Mouse (Mus musculus): Measurements from ENCODE around the gene Susd2. TPM values are rescaled to one million over a fixed set of nuclear protein-coding genes. Genes with fewer than 3 reads are reported as not detected.

The Susd2 gene
- polyA plus RNA-seq, 1 experiment from 2014 or later = 3.8 TPM

DNA sequence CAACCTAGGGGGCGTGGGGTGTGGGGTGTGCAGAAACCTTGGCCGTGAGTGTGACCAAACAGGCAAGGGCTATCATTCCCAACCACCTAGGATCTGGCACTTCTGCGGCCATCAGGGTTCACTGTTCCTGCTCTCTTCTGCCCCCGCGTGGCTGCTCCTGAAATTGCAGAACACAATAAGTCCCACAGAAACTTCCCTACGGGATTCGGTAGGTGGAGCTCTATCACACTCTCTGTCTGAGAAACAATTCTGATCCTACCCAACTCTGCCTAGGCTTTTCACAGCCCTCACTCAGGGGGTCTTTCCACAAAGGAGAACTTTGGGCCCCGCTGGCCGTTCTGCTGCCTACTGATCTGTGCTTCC, 8.1 kb downstream of the Susd2 start:
- Histone ChIP-seq H3K9ac (no peak overlapping the region), H3K4me3 (no peak overlapping the region), H3K4me2 (no peak overlapping the region), H3K9me3 (no peaks in the 10 kb centered on the region), H3K27me3 (no peaks in the 10 kb centered on the region), H3K36me3 (no peaks in the 10 kb centered on the region), H3K4me1 (replicated peaks) (peaks cover 9% of the 10 kb centered on the region), H3K27ac (no peak overlapping the region)
- no peak for ATAC-seq (ENCODE audit: low FRiP score)
- 4% methylated on average over 9 of the region's 9 CpGs for WGBS

DNA sequence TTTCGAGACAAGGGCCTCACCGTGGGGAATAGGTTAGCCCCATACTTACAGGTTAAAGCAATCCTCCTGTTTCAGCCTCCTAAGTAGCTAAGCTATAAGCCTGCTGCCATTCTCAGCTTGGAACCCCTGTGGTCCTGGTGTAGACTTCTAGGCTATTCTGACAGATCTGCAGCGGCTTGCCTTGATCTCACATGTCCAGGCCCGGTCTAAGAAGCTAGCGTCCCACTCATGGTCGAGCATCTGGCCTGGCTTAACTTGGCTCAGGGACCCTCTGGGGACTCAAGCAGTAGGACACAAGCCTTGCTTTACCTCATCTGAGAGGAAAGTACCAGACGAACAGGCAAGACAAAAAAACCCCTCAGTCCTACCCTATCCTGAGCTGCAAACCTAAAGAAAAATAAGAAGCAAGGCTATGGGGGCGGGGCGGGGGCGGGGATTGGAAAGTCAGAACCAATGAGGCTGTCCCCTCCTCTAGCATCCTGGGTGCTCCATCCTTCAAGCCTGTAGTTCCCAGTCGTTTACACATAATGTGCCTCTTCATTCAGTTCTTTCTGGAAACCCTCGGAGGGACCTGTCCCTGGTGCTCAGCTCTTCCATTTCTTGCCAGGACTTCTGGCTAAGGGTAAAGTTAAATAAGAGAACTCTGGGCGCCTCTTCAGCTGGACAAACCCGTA, 8.7 kb downstream of the Susd2 start:
- H3K9me3 ChIP-seq = no peaks in the 10 kb centered on the region
- no peaks in the 10 kb centered on the region for H3K36me3 ChIP-seq
- no peak overlapping the region for H3K9ac ChIP-seq
- H3K27ac ChIP-seq = no peak overlapping the region
- ATAC-seq (ENCODE audit: low FRiP score) = no peak
- no peak overlapping the region for H3K4me3 ChIP-seq
- no peaks in the 10 kb centered on the region for H3K27me3 ChIP-seq
- no peak overlapping the region for H3K4me2 ChIP-seq
- peaks cover 9% of the 10 kb centered on the region for H3K4me1 ChIP-seq (replicated peaks)
- WGBS = 74% methylated on average over 14 of the region's 14 CpGs

DNA sequence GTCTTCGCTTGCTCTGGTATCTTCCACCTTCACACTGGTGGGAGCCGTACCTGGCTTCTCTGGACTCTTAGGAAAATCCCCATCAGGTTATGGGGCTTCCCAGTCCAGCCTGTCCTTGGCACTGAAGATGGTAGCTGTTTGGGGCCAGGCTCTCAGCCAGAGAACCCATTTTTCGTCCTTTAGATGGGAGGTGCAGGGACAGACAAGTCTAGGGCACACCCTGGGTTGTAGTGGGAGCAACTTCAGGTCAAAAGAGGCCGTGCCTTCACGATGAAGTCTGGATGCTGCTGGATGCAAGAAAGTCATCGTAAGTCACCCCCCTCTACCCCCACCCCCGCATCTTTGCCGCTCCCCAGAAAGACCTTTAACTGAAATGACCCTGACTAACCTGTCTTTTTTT, 9.2 kb downstream of the Susd2 start:
- peaks cover 9% of the 10 kb centered on the region for H3K4me1 ChIP-seq (replicated peaks)
- no peaks in the 10 kb centered on the region for H3K36me3 ChIP-seq
- no peak overlapping the region for H3K27ac ChIP-seq
- H3K27me3 ChIP-seq = no peaks in the 10 kb centered on the region
- 92% methylated on average over 8 of the region's 8 CpGs for WGBS
- H3K9me3 ChIP-seq = no peaks in the 10 kb centered on the region
- H3K4me2 ChIP-seq = no peak overlapping the region
- ATAC-seq (ENCODE audit: low FRiP score) = no peak
- H3K9ac ChIP-seq = no peak overlapping the region
- no peak overlapping the region for H3K4me3 ChIP-seq

DNA sequence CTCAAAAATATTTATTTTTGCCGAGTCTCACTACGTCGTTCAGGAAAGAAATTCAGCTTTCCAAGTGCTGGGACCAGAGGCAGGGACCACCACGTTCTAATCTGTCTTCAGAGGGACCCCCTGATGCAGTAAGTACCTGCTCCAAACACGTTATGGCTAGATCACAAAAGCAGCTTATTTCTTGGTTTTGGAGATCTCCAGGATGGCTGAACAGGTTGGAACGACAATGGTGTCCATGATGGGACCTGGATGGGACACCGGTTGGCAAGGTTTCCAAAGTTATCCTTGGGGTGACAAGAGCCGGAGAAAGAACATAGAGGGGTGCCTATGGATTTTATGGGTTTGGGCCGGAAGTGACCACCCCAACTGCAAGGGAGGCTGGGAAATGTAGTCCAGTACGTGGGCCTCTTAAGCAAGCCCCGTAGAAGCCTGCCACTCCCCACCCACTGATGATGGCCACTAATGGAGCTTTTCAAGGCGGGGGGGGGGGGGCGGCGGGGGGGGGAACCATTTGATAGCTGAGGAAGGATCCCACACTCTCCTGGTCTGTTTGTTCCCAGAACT, 10.2 kb downstream of the Susd2 start:
- ATAC-seq (ENCODE audit: low FRiP score) = no peak
- Histone ChIP-seq H3K4me3 (no peak overlapping the region), H3K9ac (no peak overlapping the region), H3K4me1 (replicated peaks) (peaks cover 9% of the 10 kb centered on the region), H3K9me3 (no peaks in the 10 kb centered on the region), H3K4me2 (no peak overlapping the region), H3K36me3 (no peaks in the 10 kb centered on the region), H3K27ac (no peak overlapping the region), H3K27me3 (no peaks in the 10 kb centered on the region)
- WGBS = 80% methylated on average over 14 of the region's 14 CpGs

DNA sequence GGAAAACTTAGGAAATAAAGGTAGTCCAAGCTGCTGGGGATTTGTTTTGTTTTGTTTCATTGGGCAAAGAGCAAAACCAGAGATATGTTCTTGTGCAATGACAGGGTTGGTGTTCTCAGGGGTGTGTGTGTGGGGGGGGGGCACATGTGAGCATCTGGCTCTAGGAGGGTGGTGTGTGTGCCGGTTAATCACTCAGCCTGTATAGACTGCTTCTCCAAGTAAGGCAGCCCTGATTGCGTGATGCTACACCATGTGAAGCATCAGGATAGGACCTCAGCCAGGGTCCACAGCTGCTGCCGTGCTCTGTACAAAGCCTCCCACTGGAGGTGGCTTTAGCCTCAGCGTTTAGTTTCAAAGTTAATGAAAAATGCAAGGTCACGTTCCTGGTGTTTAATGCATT, 10.8 kb downstream of the Susd2 start:
- H3K36me3 ChIP-seq = no peaks in the 10 kb centered on the region
- no peak overlapping the region for H3K4me2 ChIP-seq
- no peak overlapping the region for H3K9ac ChIP-seq
- no peaks in the 10 kb centered on the region for H3K27me3 ChIP-seq
- H3K4me3 ChIP-seq = no peak overlapping the region
- no peak for ATAC-seq (ENCODE audit: low FRiP score)
- WGBS = 67% methylated on average over 5 of the region's 5 CpGs
- peaks cover 9% of the 10 kb centered on the region for H3K4me1 ChIP-seq (replicated peaks)
- H3K27ac ChIP-seq = no peak overlapping the region
- no peaks in the 10 kb centered on the region for H3K9me3 ChIP-seq

DNA sequence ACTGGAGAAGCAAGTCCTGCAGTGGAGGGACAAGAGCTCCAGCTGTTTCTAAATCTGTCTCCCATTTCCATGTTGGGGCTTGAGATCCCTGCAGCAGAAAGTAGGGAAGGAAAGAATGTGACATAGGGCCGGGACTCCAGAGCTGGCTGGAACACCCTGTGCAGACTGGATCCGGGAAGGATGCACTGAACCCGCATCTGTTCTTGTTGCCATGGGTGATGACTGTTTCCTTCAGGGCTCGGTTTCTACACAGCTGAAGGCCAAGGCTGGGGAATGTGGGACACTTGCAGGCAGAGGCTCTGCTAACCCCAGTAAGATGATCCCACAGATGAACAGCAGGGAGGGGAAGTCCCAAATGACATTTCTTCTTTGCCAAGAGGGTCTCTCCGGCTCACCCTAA, 11.2 kb downstream of the Susd2 start:
- H3K4me1 ChIP-seq (replicated peaks) = peaks cover 9% of the 10 kb centered on the region
- H3K36me3 ChIP-seq = no peaks in the 10 kb centered on the region
- 48% methylated on average over 5 of the region's 5 CpGs for WGBS
- H3K4me3 ChIP-seq = no peak overlapping the region
- H3K27me3 ChIP-seq = no peaks in the 10 kb centered on the region
- no peak overlapping the region for H3K4me2 ChIP-seq
- H3K27ac ChIP-seq = no peak overlapping the region
- no peaks in the 10 kb centered on the region for H3K9me3 ChIP-seq
- ATAC-seq (ENCODE audit: low FRiP score) = no peak
- no peak overlapping the region for H3K9ac ChIP-seq

DNA sequence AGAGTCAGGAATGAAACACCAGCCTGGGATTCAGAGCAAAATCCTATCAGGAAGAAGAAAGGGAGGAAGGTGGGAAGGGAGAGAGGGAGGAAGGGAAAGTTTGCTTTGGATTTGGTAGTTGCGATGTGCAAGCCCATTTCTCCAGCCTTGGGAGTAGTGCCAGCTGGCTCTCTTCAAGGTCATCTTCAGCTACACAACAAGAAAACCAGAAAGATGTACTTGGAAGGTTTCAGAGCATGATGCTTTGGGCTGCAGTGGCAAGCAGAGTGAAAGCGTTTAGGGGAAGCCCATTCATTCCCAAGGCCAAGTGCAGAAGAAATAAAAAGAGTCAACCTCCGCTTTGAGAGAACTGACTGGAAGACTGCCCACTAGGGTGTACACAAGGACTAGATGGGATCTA, 16.3 kb downstream of the Susd2 start:
- no peaks in the 10 kb centered on the region for H3K27me3 ChIP-seq
- no peak overlapping the region for H3K9ac ChIP-seq
- no peaks in the 10 kb centered on the region for H3K9me3 ChIP-seq
- H3K36me3 ChIP-seq = no peaks in the 10 kb centered on the region
- H3K4me3 ChIP-seq = no peak overlapping the region
- no peak overlapping the region for H3K4me2 ChIP-seq
- no peaks in the 10 kb centered on the region for H3K4me1 ChIP-seq (replicated peaks)
- no peak for ATAC-seq (ENCODE audit: low FRiP score)
- WGBS = 84% methylated on average over 3 of the region's 3 CpGs
- no peak overlapping the region for H3K27ac ChIP-seq

DNA sequence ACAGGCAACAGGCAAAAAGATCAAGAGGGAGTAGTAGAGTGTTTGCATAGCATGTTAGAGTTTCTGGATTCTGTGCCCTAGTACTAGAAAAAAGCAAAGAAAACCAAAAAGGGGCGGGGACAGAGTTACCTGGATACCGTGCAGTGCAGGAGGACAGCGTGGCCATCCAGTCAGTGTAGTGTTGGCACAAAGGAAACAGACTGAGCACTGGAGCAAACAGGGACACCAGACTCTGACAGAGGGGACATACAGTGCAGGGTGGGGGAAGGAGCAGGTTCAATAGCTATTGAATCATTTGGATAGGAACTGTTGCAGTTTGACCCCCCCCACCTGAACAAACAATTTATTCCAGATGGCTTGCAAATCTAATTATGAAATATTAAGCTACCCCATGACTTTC, 16.8 kb downstream of the Susd2 start:
- H3K27ac ChIP-seq = no peak overlapping the region
- no peak overlapping the region for H3K4me3 ChIP-seq
- no peak overlapping the region for H3K4me2 ChIP-seq
- no peaks in the 10 kb centered on the region; the same call in 1 of the 2 replicates for H3K9me3 ChIP-seq
- no peaks in the 10 kb centered on the region for H3K36me3 ChIP-seq
- H3K27me3 ChIP-seq = no peaks in the 10 kb centered on the region
- H3K4me1 ChIP-seq (replicated peaks) = no peaks in the 10 kb centered on the region
- no peak overlapping the region for H3K9ac ChIP-seq
- 72% methylated on average over 3 of the region's 3 CpGs for WGBS
- no peak for ATAC-seq (ENCODE audit: low FRiP score)

DNA sequence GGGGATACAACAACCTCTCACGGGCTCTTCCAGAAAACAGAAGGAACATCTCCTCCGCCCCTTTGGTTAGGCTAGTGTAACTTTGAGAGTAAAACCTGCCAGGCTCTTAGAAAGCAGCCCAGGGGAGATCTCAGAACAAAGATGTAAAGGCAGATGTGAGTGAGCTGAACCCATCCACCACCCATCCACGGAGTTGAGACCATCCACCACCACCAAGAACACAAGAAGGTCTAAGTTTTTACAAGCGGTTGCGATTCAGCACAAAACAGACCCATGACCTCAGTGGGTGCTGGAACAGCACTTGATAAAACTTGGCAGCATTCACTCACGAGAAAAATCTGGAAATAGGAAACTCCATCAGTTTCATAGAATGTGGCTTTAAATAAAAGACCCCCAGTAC, 17.9 kb downstream of the Susd2 start:
- Histone ChIP-seq H3K4me2 (no peak overlapping the region), H3K9ac (no peak overlapping the region), H3K27me3 (no peaks in the 10 kb centered on the region), H3K4me1 (replicated peaks) (no peaks in the 10 kb centered on the region), H3K4me3 (no peak overlapping the region), H3K9me3 (no peaks in the 10 kb centered on the region; the same call in 1 of the 2 replicates), H3K27ac (no peak overlapping the region), H3K36me3 (no peaks in the 10 kb centered on the region)
- ATAC-seq (ENCODE audit: low FRiP score) = no peak
- 68% methylated on average over 6 of the region's 6 CpGs for WGBS

DNA sequence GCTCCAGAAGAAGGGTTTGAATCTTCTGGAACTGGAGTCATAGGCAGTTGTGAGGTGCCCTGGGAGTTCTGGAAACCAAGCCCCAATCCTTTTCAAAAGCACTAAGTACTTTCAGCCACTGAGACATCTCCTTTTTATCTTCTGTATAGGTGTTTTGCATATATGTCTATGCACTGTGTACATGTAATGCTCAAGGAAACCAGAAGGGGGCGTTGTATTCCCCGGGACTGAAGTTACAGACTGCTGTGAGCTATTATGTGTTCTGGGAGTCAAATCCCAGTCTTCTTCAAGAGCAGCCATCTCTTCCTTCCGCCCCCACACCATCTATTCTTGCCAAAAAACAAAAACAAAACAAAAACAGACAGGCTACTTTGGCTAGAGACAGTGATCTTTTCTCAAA, 23.0 kb downstream of the Susd2 start:
- 49% methylated on average over 3 of the region's 3 CpGs for WGBS
- H3K4me3 ChIP-seq = no peak overlapping the region
- no peaks in the 10 kb centered on the region for H3K4me1 ChIP-seq (replicated peaks)
- no peaks in the 10 kb centered on the region for H3K27me3 ChIP-seq
- no peak overlapping the region for H3K4me2 ChIP-seq
- H3K9me3 ChIP-seq = no peaks in the 10 kb centered on the region; the same call in 1 of the 2 replicates
- H3K36me3 ChIP-seq = no peaks in the 10 kb centered on the region
- no peak for ATAC-seq (ENCODE audit: low FRiP score)
- H3K27ac ChIP-seq = no peak overlapping the region
- no peak overlapping the region for H3K9ac ChIP-seq

DNA sequence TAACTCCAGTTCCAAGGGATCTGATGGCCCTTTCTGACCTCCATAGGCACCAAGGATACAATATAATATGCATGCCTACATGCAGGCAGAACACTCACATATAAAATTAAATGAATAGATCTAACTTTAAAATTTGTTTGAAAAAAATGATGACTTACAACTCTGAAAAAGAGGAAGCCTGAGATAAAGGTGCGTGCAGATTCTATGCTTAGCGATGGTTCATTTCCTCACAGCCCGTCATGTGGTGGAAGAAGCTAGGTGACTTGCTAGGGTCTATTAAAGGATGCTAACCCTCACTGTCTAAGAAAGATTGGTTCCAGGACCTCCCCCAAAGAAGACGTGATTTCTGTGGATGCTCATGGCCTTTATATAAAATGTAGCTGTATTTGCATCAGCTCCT, 27.8 kb downstream of the Susd2 start:
- Histone ChIP-seq H3K4me1 (replicated peaks) (no peaks in the 10 kb centered on the region), H3K36me3 (no peaks in the 10 kb centered on the region), H3K27me3 (no peaks in the 10 kb centered on the region), H3K4me2 (no peak overlapping the region), H3K9ac (no peak overlapping the region), H3K9me3 (no peaks in the 10 kb centered on the region), H3K27ac (no peak overlapping the region), H3K4me3 (no peak overlapping the region)
- 92% methylated on average over 4 of the region's 4 CpGs for WGBS
- ATAC-seq (ENCODE audit: low FRiP score) = no peak

DNA sequence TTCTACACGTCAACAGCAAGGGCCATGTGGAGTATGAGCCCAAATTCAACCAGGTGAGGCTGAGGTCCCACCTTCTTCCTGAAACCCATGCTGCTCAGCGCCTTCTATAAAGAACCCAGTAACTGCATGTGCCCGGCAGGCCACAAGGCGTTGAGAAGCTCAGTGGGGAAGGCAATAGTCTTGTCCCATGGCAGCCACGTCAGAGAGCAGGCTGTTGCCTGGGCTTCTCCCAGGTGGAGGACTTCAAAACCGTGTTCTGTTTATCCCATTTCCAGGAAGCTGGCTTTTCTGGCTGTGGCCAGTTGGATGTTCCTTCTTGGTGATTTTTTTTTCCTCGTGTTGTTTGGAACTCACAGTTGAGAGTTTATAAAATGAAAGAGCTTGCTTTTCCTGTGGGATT, 33.3 kb downstream of the Susd2 start:
- Histone ChIP-seq H3K4me3 (no peak overlapping the region), H3K9ac (no peak overlapping the region), H3K4me2 (no peak overlapping the region), H3K4me1 (replicated peaks) (no peaks in the 10 kb centered on the region), H3K27ac (no peak overlapping the region), H3K36me3 (no peaks in the 10 kb centered on the region), H3K9me3 (no peaks in the 10 kb centered on the region), H3K27me3 (no peaks in the 10 kb centered on the region)
- WGBS = 65% methylated on average over 7 of the region's 7 CpGs
- ATAC-seq (ENCODE audit: low FRiP score) = no peak

DNA sequence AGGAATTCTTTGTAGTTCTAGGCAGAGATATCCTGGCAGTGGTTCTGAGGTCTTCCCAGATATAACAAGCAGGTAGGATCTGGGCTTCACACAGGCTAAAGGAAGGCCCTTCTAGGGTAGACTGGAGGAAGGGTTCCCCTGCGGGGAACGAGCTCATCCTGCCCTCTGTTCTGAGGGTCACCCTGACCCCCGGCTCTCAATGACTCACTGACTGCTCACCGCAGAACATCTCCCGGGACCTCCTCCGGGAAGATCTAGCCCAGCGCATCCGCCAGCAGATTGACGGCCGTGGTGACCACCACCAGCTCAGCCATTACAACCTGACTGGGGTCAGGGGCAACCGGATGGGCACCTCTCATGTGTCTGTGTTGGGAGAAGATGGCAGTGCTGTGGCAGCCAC, 34.8 kb downstream of the Susd2 start:
- Histone ChIP-seq H3K27ac (no peak overlapping the region), H3K9me3 (no peaks in the 10 kb centered on the region), H3K4me1 (replicated peaks) (no peaks in the 10 kb centered on the region), H3K4me2 (no peak overlapping the region), H3K27me3 (no peaks in the 10 kb centered on the region), H3K36me3 (no peaks in the 10 kb centered on the region), H3K9ac (no peak overlapping the region), H3K4me3 (no peak overlapping the region)
- ATAC-seq (ENCODE audit: low FRiP score) = no peak
- WGBS = 84% methylated on average over 11 of the region's 11 CpGs
